Mouse (Mus musculus): ENCODE data around the gene Camk2b. TPM values are rescaled to one million over a fixed set of nuclear protein-coding genes. Genes with fewer than 3 reads are reported as not detected.

Gene Camk2b
- polyA plus RNA-seq, 1 experiment = 479 TPM

DNA sequence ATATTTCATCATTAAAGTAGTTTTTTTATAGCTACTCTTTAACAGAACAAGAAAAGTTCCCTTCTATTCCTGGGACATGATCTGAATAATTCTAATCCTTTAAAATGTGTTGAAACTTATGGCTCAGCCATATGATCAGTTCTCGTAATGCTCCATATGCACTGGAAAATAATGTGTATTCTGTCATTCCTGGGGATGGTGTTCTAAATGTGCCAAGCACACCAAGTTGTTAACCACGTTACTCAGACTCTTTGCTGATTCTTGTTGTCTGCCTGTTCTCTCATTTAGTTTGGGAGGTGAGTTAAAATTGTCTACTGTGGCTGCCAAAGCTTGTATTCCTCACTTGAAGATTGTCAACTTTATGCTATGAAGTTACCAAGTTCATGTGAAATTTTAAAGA, 12.6 kb upstream of the Camk2b start:
- Histone ChIP-seq H3K27ac (ENCODE audit: insufficient read depth, low read length) (no peak overlapping the region), H3K27me3 (ENCODE audit: control insufficient read depth, insufficient read depth, low read length) (no peaks in the 10 kb centered on the region), H3K4me1 (ENCODE audit: control insufficient read depth, insufficient read depth, low read length) (peaks cover 11% of the 10 kb centered on the region), H3K4me3 (replicated peaks; ENCODE audit: insufficient read depth, low read depth, low read length) (no peak overlapping the region)
- WGBS = 93% methylated on average over 2 of the region's 2 CpGs
- no peak for DNase-seq
- TF ChIP-seq CTCF (IDR thresholded peaks at IDR 0.05; ENCODE audit: borderline replicate concordance, insufficient read depth, low read depth, low read length) (no peak), POLR2A (IDR thresholded peaks at IDR 0.05; ENCODE audit: borderline replicate concordance, insufficient read depth, low read length) (no peak)

DNA sequence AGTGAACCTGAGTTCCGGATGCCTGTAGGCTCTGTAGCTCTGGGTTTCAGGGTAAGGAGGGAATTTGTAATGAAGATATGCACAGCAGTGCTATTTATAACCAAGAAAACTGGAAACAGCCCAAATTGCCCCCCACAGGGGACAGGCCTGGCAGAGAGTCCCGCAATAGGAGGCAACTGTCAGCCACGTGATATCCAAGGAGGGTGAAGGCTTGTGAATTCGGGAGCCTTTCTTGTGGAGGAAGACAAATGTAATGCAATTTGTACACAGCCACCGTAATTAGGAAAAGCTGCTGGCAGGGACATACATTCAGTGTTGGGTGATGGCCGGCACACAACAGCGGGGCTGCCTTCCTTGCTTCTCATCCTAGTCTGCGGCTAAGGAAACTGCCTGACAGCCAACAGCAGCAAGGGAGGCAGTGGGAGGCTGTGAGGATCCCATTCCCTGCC, 9.5 kb upstream of the Camk2b start:
- peak; percentile 85 for DNase-seq
- Histone ChIP-seq H3K4me1 (ENCODE audit: control insufficient read depth, insufficient read depth, low read length) (peaks cover 11% of the 10 kb centered on the region), H3K27ac (ENCODE audit: insufficient read depth, low read length) (peak overlapping the region; percentile 52), H3K4me3 (replicated peaks; ENCODE audit: insufficient read depth, low read depth, low read length) (no peak overlapping the region), H3K27me3 (ENCODE audit: control insufficient read depth, insufficient read depth, low read length) (no peaks in the 10 kb centered on the region)
- TF ChIP-seq POLR2A (IDR thresholded peaks at IDR 0.05; ENCODE audit: borderline replicate concordance, insufficient read depth, low read length) (no peak), CTCF (IDR thresholded peaks at IDR 0.05; ENCODE audit: borderline replicate concordance, insufficient read depth, low read depth, low read length) (no peak)
- 11% methylated on average over 8 of the region's 8 CpGs for WGBS

DNA sequence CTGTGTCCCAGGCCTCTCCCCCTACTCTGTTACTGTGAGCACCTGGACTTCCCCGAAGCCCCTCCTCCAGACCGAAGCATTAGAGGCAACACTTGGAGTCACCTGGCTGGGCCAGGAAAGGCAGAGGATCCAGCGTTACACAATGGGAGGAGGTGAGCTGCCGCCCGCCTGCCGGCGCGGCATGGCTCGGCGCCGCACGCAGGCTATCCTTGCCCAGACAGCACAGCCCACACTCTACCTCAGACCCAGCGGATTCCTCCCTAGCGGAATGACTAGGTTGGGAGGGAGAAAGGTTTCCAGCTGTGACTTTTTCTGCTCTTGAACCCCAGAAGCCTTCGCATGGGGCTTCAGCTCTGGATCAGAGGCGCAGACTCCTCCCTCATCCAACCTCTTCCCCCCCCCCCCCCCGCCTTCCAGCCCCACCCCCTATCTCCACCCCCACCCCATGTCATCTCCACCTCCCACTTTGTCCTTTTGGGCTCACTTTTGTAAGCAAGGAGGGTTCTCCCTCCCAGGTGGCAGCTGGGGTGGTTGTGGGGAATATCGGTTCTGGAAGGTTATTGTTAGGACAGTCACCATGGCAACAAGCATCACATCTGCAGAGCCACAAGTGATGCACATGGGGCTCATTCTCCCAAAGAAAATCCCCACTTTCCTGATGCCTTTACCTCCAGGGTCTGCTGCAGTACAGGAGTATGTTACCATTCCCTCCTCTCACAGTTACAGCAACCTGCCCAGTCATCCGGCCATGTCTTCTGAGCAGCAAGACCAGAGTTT, 2.2 kb upstream of the Camk2b start:
- peak in 1 of 2 experiments; percentile 35 for DNase-seq
- Histone ChIP-seq H3K4me1 (ENCODE audit: control insufficient read depth, insufficient read depth, low read length) (peaks cover 5% of the 10 kb centered on the region), H3K27ac (ENCODE audit: insufficient read depth, low read length) (no peak overlapping the region), H3K4me3 (replicated peaks; ENCODE audit: insufficient read depth, low read depth, low read length) (no peak overlapping the region), H3K27me3 (ENCODE audit: control insufficient read depth, insufficient read depth, low read length) (no peaks in the 10 kb centered on the region)
- no peak for TF ChIP-seq CTCF (IDR thresholded peaks at IDR 0.05; ENCODE audit: borderline replicate concordance, insufficient read depth, low read depth, low read length)
- TF ChIP-seq POLR2A (IDR thresholded peaks at IDR 0.05; ENCODE audit: borderline replicate concordance, insufficient read depth, low read length) = no peak
- 38% methylated on average over 19 of the region's 19 CpGs for WGBS

DNA sequence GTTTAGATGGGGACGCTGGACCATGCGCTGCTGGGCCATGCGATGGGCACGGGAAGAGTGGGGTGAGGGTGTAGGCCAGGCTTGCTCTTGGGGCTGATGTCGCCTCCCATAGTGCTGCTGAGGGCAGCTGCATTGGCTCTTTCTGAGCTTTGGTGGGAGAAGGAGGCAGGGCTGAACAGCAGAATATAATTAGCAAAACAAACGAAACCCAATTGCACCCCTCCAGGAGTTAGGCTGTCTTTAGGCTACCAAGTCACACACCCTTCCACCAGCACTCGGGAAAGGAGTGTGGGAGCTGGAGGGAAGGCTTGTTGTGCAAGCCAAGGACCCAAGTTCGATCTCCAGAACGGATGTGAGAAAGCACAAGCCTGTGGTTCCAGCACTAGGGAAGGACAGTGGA, 998 bp upstream of the Camk2b start:
- DNase-seq = no peak
- H3K27me3 ChIP-seq (ENCODE audit: control insufficient read depth, insufficient read depth, low read length) = no peaks in the 10 kb centered on the region
- TF ChIP-seq CTCF (IDR thresholded peaks at IDR 0.05; ENCODE audit: borderline replicate concordance, insufficient read depth, low read depth, low read length) (no peak), POLR2A (IDR thresholded peaks at IDR 0.05; ENCODE audit: borderline replicate concordance, insufficient read depth, low read length) (no peak)
- peaks cover 10% of the 10 kb centered on the region for H3K4me1 ChIP-seq (ENCODE audit: control insufficient read depth, insufficient read depth, low read length)
- no peak overlapping the region for H3K4me3 ChIP-seq (replicated peaks; ENCODE audit: insufficient read depth, low read depth, low read length)
- WGBS = 80% methylated on average over 9 of the region's 9 CpGs
- H3K27ac ChIP-seq (ENCODE audit: insufficient read depth, low read length) = no peak overlapping the region

DNA sequence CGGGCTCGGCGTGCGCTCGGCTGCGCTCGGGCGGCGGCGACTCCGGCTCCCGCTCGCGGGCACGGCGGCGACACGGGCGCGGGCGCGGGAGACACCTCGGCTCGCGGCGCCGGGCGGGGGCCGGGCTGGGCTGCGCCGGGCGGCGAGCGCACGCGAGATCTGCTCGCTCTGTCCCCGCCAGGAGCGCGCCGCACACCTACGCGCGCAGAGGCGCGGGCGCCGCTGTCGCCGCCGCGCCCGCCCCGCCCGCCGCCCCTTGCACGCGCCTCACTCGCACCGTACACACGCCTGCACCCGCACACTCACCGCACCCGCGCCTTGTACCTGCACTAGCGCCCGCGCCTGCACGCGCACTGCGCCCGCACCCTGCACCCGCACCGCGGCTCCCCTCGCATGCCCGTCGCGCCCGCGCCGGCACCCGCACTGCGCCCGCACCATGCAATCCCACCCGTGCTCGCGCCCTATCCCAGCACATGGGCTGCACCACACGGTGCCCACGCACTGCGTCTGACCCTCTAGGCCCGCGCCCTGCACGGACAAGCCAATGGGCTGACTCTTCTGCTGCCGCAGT, 526 bp downstream of the Camk2b start:
- peak; percentile 80 to 86 for DNase-seq
- WGBS = under 1% methylated on average over 95 of the region's 95 CpGs
- Histone ChIP-seq H3K4me1 (ENCODE audit: control insufficient read depth, insufficient read depth, low read length) (peaks cover 22% of the 10 kb centered on the region), H3K4me3 (replicated peaks; ENCODE audit: insufficient read depth, low read depth, low read length) (peak overlapping the region; percentile 91), H3K27me3 (ENCODE audit: control insufficient read depth, insufficient read depth, low read length) (no peaks in the 10 kb centered on the region), H3K27ac (ENCODE audit: insufficient read depth, low read length) (peak overlapping the region; percentile 98)
- TF ChIP-seq CTCF (IDR thresholded peaks at IDR 0.05; ENCODE audit: borderline replicate concordance, insufficient read depth, low read depth, low read length) (no peak), POLR2A (IDR thresholded peaks at IDR 0.05; ENCODE audit: borderline replicate concordance, insufficient read depth, low read length) (0 out of 2 replicates have a peak, but pooled peaks have one; percentile 37)

DNA sequence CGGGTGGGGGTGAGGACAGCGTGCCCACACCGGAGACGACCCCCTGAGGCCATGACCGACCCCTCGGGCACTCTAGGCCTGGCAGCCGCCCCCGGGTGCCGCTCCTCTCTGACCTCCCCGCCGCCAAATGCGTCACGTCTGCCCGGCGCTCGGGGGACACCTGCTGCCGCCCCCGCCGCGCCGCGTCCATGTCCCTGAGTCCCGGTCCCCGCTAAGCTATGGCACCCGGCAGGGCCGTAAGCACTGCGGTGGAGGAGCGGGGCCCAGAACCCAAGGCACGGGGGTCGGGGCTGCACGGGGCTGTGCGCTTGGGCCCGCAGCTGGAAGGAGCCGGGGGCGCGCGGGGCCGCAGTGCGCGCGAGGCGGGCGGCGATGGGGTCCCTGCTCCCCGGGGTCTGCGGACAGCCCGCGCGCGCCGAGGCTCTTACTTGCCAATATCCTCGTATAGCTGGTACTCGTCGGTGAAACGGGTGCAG, 1.1 kb downstream of the Camk2b start:
- no peak for TF ChIP-seq CTCF (IDR thresholded peaks at IDR 0.05; ENCODE audit: borderline replicate concordance, insufficient read depth, low read depth, low read length)
- no peak for TF ChIP-seq POLR2A (IDR thresholded peaks at IDR 0.05; ENCODE audit: borderline replicate concordance, insufficient read depth, low read length)
- DNase-seq = peak; percentile 72 to 79
- 1% methylated on average over 49 of the region's 55 CpGs for WGBS

DNA sequence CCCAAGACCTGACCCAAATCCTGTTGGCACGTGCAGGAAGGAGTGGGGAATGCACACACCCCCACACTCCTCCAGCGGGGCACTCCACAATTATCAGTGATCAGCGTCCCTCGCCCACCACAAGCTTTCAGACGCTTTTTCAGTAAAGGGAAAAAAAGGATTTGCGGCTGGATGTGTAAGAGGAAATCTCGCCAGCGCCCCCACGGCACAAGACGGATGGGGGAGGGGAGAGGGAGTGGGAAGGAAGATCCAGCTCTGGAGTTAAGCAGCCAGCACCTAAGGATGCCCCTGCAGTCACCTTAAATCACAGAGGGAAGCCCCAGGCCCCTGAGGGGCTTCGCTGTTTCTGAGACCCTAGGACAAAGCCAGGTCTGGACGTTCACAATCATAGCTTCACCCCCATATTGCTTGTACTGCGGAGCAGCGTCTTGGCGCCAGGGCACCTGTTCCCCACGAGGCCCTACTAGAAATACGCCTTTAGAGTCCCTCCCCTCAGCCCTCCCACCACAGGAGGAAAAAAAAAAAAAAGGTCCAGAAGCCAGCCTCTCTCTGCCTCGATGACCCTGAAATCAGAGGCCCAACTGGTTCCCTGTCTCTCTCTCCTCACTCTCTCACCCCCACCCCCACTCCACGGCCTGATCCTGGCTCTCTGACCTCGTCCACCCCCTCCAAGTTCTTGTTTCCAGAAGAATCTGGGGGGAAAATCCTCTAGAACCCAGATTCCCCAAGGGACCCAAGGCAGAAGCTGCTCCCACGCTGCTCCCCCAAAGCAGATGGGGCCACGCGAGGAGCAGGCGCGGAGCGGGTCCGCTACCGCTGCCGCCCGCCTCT, 1.7 kb downstream of the Camk2b start:
- no peaks in the 10 kb centered on the region for H3K27me3 ChIP-seq (ENCODE audit: control insufficient read depth, insufficient read depth, low read length)
- H3K27ac ChIP-seq (ENCODE audit: insufficient read depth, low read length) = peak overlapping the region; percentile 98
- peak overlapping the region; percentile 91 for H3K4me3 ChIP-seq (replicated peaks; ENCODE audit: insufficient read depth, low read depth, low read length)
- no peak for TF ChIP-seq POLR2A (IDR thresholded peaks at IDR 0.05; ENCODE audit: borderline replicate concordance, insufficient read depth, low read length)
- no peak for TF ChIP-seq CTCF (IDR thresholded peaks at IDR 0.05; ENCODE audit: borderline replicate concordance, insufficient read depth, low read depth, low read length)
- DNase-seq = peak; percentile 61 to 62
- 1% methylated on average over 30 of the region's 30 CpGs for WGBS
- peaks cover 26% of the 10 kb centered on the region for H3K4me1 ChIP-seq (ENCODE audit: control insufficient read depth, insufficient read depth, low read length)

More for the DNA sequence above, 1.1 kb downstream of the Camk2b start:
- peak overlapping the region; percentile 98 for H3K27ac ChIP-seq (ENCODE audit: insufficient read depth, low read length)
- no peaks in the 10 kb centered on the region for H3K27me3 ChIP-seq (ENCODE audit: control insufficient read depth, insufficient read depth, low read length)
- H3K4me1 ChIP-seq (ENCODE audit: control insufficient read depth, insufficient read depth, low read length) = peaks cover 25% of the 10 kb centered on the region
- peak overlapping the region; percentile 91 for H3K4me3 ChIP-seq (replicated peaks; ENCODE audit: insufficient read depth, low read depth, low read length)
